25 mouse cellular contexts compared by ENCODE assay signal in genomic region chr14:41116271-41116670, GRCm38 (mm10). TPM values are rescaled to one million over a fixed set of nuclear protein-coding genes. Genes with fewer than 3 reads are reported as not detected.
"Had no signal": no experiment of that assay in that cellular context is flagged by ENCODE, and none has a peak within 500 bp of the region (broad histone marks: within the 10 kb centered on the region; RNA-seq: fewer than 3 reads in every experiment).

No protein-coding gene starts in this region.

- H3K4me3 ChIP-seq: layer of hippocampus, adult 2 months; limb, embryonic 12.5 days; limb, embryonic 15.5 days; lung, embryonic 15.5 days; megakaryocyte, embryonic 14.5 days; midbrain, embryonic 10.5 days; midbrain, embryonic 13.5 days; myocyte; neural tube, embryonic 13.5 days; stomach, embryonic 15.5 days had no signal

- H3K4me1 ChIP-seq: limb, embryonic 12.5 days; limb, embryonic 15.5 days; lung, embryonic 15.5 days; megakaryocyte, embryonic 14.5 days; midbrain, embryonic 10.5 days; midbrain, embryonic 13.5 days; neural tube, embryonic 13.5 days; stomach, embryonic 15.5 days had no signal

- ATAC-seq: midbrain, embryonic 13.5 days; midbrain, embryonic 16.5 days had no signal

- H3K36me3 ChIP-seq: limb, embryonic 12.5 days; limb, embryonic 15.5 days; lung, embryonic 15.5 days; midbrain, embryonic 10.5 days; midbrain, embryonic 13.5 days; neural tube, embryonic 13.5 days; stomach, embryonic 15.5 days had no signal

- H3K9ac ChIP-seq: limb, embryonic 12.5 days; limb, embryonic 15.5 days; liver, embryonic 14.5 days; lung, embryonic 15.5 days; midbrain, embryonic 13.5 days; neural tube, embryonic 13.5 days; stomach, embryonic 15.5 days had no signal

- DNase-seq: kidney, adult 9 months; kidney, postnatal 25 days; layer of hippocampus, adult 9-11 months; lung, adult 18-20 months; lung, postnatal 10 days; lung, postnatal 36 days; retina, postnatal 1 day; right cerebral cortex, postnatal 25 days; spleen, adult 18-20 months; thymus, postnatal 25 days had no signal

- H3K27me3 ChIP-seq: limb, embryonic 12.5 days; limb, embryonic 15.5 days; lung, embryonic 15.5 days; megakaryocyte, embryonic 14.5 days; midbrain, embryonic 13.5 days; neural tube, embryonic 13.5 days; stomach, embryonic 15.5 days had no signal

- H3K27ac ChIP-seq: layer of hippocampus, adult 2 months; limb, embryonic 12.5 days; limb, embryonic 15.5 days; liver, embryonic 14.5 days; lung, embryonic 15.5 days; midbrain, embryonic 10.5 days; midbrain, embryonic 13.5 days; neural tube, embryonic 13.5 days; stomach, embryonic 15.5 days had no signal

- H3K9me3 ChIP-seq: limb, embryonic 12.5 days; limb, embryonic 15.5 days; lung, embryonic 15.5 days; megakaryocyte, embryonic 14.5 days; midbrain, embryonic 10.5 days; midbrain, embryonic 13.5 days; neural tube, embryonic 13.5 days; stomach, embryonic 15.5 days had no signal

- H3K4me2 ChIP-seq: limb, embryonic 12.5 days; limb, embryonic 15.5 days; lung, embryonic 15.5 days; midbrain, embryonic 13.5 days; neural tube, embryonic 13.5 days; stomach, embryonic 15.5 days had no signal

RNA-seq across cellular contexts. Expression of gene Mat1a, which starts 11.4 kb away (rescaled TPM):
- polyA plus RNA-seq: large intestine, adult 2 months; limb, embryonic 12.5 days; midbrain, embryonic 10.5 days; midbrain, embryonic 13.5 days; midbrain, embryonic 16.5 days; myocyte; neural tube, embryonic 13.5 days had no signal

RNA-seq across cellular contexts. Expression of gene Sftpa1, which starts 15.3 kb away (rescaled TPM):
- polyA plus RNA-seq: large intestine, adult 2 months; limb, embryonic 12.5 days; limb, embryonic 15.5 days; midbrain, embryonic 10.5 days; midbrain, embryonic 13.5 days; midbrain, embryonic 16.5 days; myocyte; stomach, embryonic 15.5 days had no signal

RNA-seq across cellular contexts. Expression of gene Mbl1, which starts 35.0 kb away (rescaled TPM):
- polyA plus RNA-seq: large intestine, adult 2 months; limb, embryonic 12.5 days; limb, embryonic 15.5 days; midbrain, embryonic 10.5 days; midbrain, embryonic 13.5 days; midbrain, embryonic 16.5 days; myocyte; neural tube, embryonic 13.5 days; thymus, postnatal 0 days had no signal

RNA-seq across cellular contexts. Expression of gene Dydc1, which starts 43.6 kb away (rescaled TPM):
- polyA plus RNA-seq: kidney, embryonic 16.5 days; large intestine, adult 2 months; limb, embryonic 12.5 days; limb, embryonic 15.5 days; lung, embryonic 15.5 days; midbrain, embryonic 10.5 days; midbrain, embryonic 13.5 days; midbrain, embryonic 16.5 days; myocyte; neural tube, embryonic 13.5 days; stomach, embryonic 15.5 days; thymus, postnatal 0 days had no signal

RNA-seq across cellular contexts. Expression of gene Dydc2, which starts 47.3 kb away (rescaled TPM):
- polyA plus RNA-seq: kidney, embryonic 16.5 days; large intestine, adult 2 months; limb, embryonic 12.5 days; limb, embryonic 15.5 days; liver, embryonic 14.5 days; myocyte; neural tube, embryonic 13.5 days; stomach, embryonic 15.5 days had no signal
